Mouse (Mus musculus): Measurements from ENCODE around the gene Tmem91.

DNA sequence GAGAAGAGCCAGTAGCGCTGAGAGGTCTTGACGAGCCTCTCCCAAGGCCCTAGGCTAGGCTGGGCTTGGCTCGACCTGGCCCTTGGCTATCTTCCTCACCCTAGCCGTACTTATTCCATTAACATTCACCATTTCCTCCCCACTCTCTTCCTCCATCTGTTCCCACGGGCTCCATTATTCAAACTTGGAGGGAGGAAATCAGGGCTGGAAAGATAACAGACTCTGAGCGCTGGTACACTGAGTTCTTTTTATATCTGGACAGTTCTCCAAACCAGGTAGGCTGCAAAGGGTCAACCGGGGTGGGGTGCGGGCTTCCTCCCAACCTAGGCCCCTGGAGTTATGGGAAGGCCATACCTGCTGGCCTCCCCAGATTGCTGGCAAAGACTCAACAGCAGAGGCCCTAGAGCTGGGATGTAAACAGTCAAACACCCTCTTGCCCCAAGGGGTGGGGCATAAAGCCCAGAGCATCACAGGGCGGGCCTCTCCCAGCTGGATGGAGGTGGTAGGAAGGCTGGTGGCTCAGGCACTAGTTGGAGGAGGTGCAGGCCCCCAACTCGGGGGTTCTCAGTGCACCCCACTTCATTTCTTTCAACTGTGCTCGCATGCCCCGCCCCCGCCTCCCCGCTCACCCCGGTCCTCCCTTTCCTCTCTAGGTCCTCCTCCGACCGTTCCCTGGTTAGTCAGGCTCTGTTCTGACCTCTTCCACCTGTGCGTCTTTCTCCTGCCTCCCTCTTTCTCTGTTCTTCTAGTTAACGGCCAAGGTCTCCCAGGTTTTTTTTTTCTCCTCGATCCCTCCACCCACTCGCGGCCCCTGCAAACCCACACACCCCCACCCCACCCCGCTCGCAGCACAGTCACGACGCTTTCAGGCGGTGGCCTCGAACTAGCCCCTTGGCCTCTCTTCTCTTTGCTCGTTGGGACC, 48.2 kb downstream of the Tmem91 start, which contains the start of gene B3gnt8:
- no peak for TF ChIP-seq EP300 (IDR thresholded peaks at IDR 0.05; ENCODE audit: insufficient read depth, low read depth, low read length)
- no peak for TF ChIP-seq CTCF (IDR thresholded peaks at IDR 0.05; ENCODE audit: low read depth, low read length)
- TF ChIP-seq POLR2A (IDR thresholded peaks at IDR 0.05; ENCODE audit: insufficient read depth, low read length) = no peak
